Mouse (Mus musculus) kidney, postnatal 10 days (tissue): ENCODE data around the gene Akr1e1.
"Not testable (repeated sequence)": the region's sequence is repeated elsewhere in the genome, so short reads cannot be mapped to it uniquely, and the experiment has no call there.

Experiments used
- DNase-seq: peaks from one replicate; pipeline ENCODE4 v3.0.0; 2021; ENCODE audit warnings: mixed read lengths

Gene Akr1e1

GRCm38 (mm10) chr13:4608961-4609409 is at the start of gene Akr1e1:
Gene Akr1e1 (minus strand): TSS chr13:4609174.
- peak; percentile 91 for DNase-seq

GRCm38 (mm10) chr13:4658346-4658745 is 49.4 kb upstream of the Akr1e1 start:
- no peak for DNase-seq

DNA sequence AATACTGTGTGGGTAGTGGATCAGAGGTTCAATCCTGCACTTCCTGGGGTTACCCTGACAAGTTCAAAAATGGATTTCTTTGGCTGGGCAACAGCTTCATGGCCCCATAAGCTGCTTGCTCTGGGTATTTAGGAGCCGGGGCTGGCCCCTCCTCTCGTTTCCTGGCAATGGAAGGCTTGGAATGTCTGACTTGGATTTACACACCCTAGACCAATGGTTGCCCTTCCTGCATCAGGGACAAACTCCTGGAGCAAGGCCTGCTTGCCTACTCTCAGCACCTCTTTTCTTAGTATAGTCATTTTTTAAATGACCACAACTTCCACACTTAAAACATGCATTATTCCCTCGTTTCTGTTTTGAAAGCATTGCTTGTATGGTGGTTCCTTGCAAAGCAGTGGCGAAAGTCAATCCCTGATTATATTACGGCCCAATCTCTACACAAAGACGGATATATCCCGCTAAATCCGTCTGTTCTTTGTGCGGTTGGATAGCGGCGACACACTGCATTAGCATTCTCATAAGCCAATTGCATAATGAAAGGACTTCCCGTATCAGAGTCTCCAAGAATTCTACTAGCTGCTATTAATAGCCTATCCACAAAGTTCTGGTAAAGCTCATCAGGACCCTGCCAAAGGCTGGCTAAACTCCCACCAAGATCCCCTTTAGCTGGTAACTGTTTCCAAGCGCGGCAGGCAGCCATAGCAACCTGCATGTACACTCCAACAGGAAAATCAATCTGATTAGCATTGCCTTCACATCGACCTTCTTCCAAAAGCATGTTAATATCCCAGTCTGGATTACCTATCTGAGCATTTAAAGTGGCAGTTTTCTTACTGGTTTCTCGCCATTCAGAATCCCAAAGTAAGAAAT is 47.5 kb upstream of the Akr1e1 start:
- no peak for DNase-seq

GRCm38 (mm10) chr13:4650190-4650589 is 41.2 kb upstream of the Akr1e1 start:
- no peak for DNase-seq

GRCm38 (mm10) chr13:4645248-4645647 is 36.3 kb upstream of the Akr1e1 start:
- DNase-seq: no peak

- DNase-seq: no peak
Measured at GRCm38 (mm10) chr13:4610902-4611301, 1.9 kb upstream of the Akr1e1 start.

DNA sequence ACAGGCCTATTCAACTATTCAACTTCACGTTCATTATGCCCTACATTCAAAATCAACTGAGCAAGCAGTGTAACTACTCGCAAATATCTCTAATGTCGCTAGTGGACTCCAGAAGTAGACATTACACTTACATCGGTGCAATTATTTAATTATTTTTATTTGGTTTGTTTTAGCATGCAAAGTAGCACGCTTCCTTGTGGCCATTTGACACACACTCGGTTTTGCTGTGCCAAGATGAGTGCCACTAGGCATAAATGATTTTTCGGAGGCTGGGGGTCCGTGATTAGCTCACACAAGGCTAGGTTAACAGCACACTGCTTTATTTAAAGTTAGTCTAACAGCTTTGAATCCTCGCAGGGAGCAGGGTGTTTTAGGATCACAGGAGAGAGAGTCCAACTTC is 444 bp downstream of the Akr1e1 start:
- DNase-seq: no peak

GRCm38 (mm10) chr13:4606821-4607220 is 2.2 kb downstream of the Akr1e1 start:
- DNase-seq: peak; percentile 13

DNA sequence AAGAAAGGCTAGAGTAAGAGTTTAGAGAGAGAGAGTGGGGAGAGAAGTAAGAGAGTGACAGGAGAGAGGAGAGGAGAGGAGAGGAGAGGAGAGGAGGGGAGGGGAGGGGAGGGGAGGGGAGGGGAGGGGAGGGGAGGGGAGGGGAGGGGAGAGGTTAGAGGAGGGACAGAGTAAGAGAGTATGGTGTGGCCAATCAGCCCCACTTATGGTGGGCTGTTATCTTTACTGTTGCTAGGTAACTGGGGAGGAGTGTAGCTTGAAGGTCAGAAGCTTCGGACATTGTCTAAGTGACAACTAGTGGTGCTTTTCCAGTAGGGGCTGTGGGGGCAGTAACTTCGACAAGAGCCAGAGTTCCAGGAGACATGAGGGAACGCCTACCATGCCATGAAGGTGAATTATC is 5.5 kb downstream of the Akr1e1 start:
- not testable (repeated sequence) for DNase-seq

- DNase-seq: no peak
Measured at GRCm38 (mm10) chr13:4576921-4577320, 32.1 kb downstream of the Akr1e1 start.

DNA sequence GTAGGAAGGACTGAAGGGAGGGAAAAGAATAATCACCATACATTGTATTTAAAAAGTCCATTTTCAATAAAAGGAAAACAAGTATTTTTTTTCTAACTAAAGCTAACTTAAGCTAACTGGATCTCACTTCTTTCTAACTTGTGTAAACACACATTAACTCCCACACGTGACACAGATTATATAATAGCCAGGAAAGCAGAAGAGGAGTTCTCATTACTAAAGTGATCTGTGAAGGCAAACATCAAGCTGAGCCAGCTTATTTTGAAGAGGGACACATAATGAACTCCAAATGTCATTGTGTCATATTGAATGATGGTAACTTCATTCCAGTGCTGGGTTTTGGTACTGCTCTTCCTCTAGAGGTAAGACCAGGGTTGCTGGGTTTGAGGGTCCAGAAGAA is 35.1 kb downstream of the Akr1e1 start, which contains the start of gene Akr1c21:
Gene Akr1c21, plus strand, starts transcription at position 205 of the 400 bp plus-strand sequence.
- DNase-seq: no peak

DNA sequence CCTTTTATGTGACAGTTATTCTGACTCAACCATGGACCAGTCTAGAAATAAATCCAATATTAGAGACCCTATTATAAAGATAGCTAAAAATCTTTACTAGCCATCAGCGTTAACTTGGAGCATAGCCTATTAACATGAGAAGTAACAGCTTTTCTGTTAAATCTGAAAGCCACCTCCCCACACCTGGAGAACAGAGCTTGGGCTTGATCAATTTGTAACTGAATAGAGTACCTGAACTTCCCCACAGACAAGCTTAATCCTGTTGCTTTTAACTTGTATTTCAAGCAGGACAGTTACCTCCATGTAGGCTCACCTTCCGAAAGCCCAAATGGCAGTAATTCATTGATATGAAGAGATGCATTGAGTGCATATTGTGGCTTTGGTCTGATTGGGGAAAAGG is 43.0 kb downstream of the Akr1e1 start:
- no peak for DNase-seq

- DNase-seq: no peak
Measured at GRCm38 (mm10) chr13:4560500-4560899, 48.5 kb downstream of the Akr1e1 start.

DNA sequence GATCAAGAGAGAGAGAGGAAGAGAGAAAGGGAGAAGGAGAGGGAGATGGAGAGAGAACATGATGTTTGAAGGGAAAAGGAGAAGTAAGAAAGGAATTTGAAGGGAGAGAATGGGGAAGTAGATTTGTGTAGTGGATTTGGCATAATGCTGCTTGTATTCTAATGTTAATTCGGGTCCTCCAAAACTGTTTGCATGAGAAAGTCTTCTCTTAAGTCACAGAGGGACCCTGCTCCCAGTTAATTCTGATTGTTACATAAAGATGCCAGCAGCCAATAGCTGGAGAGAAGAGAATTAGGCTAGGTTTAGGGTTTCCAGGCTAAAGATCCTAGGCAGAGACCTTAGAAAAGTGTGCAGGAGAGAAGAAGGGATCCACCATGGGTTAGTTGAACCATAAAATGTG is 49.8 kb downstream of the Akr1e1 start:
- DNase-seq: no peak
